Mouse (Mus musculus): ENCODE measurements around the gene Tfec.

Tfec gene

GRCm38 (mm10) chr6:16898251-16898862 is at the start of gene Tfec:
Tfec (minus strand) TSS chr6:16898441.
- no peak for DNase-seq (ENCODE audit: low read depth, low spot score)
- Histone ChIP-seq H3K36me3 (ENCODE audit: control insufficient read depth, insufficient read depth, low read length, poor library complexity, severe bottlenecking) (no peaks in the 10 kb centered on the region), H3K27me3 (ENCODE audit: control insufficient read depth, insufficient read depth, low read length, poor library complexity, severe bottlenecking) (no peaks in the 10 kb centered on the region)

DNA sequence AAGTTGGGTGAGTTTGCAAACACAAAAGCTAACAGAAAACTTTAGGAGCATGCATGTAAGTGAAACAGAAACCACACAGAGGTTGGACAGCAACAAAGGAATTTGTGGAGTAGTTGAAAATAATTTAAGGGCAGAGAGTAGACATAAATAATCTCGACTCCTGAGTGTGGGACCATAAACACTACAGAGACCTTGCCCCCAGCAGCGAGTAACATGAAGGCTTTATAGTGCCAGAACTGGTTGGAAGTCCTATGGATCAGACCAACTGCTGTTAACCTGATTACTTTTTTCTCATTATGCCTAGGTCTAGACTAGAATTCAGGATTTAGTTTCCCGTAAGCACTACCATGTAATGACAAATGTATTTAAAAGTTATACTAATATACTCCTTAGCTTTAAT is 49.6 kb upstream of the Tfec start:
- no peaks in the 10 kb centered on the region for H3K27me3 ChIP-seq (ENCODE audit: control insufficient read depth, insufficient read depth, low read length, poor library complexity, severe bottlenecking)
- no peak for DNase-seq (ENCODE audit: low read depth, low spot score)
- H3K36me3 ChIP-seq (ENCODE audit: control insufficient read depth, insufficient read depth, low read length, poor library complexity, severe bottlenecking) = no peaks in the 10 kb centered on the region

DNA sequence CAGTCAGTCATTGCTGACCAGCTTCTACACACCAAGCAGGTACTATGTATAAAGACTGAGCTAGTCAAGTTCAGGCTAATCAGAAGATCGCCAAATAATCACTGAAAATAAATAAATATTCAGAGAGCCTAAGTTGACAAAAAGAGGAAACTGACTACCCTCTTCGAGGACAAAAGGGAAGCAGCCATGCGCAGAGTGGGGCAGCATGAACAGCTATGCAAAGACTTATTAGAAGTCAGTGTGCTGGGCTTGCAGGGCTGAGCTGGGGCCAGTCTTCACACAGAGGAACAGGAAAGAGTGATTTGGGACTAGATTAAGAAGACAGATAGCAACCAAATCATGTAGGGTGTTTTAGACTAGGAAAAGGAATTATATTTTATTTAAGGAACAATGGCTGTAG is 45.3 kb upstream of the Tfec start:
- no peak for DNase-seq (ENCODE audit: low read depth, low spot score)
- H3K36me3 ChIP-seq (ENCODE audit: control insufficient read depth, insufficient read depth, low read length, poor library complexity, severe bottlenecking) = no peaks in the 10 kb centered on the region
- H3K27me3 ChIP-seq (ENCODE audit: control insufficient read depth, insufficient read depth, low read length, poor library complexity, severe bottlenecking) = no peaks in the 10 kb centered on the region

DNA sequence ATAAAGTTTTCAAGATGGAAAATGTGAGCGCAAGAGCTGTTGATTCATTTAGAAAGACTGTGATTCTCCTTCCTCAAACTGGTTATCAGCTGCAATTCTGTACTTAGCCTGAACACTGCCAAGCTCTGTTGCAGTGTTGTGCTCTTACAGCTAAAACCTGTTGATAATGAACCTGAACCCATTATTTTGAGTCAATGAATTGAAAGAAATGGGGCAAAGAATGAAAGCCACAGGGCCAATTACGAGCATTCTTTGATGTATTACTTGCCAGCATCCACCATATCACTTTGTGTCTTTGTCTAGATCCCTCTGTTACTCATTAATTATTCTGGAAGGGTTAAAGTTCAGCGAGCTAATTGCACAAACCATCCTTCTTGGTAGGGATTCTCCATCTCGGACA is 44.2 kb upstream of the Tfec start:
- Histone ChIP-seq H3K36me3 (ENCODE audit: control insufficient read depth, insufficient read depth, low read length, poor library complexity, severe bottlenecking) (no peaks in the 10 kb centered on the region), H3K27me3 (ENCODE audit: control insufficient read depth, insufficient read depth, low read length, poor library complexity, severe bottlenecking) (no peaks in the 10 kb centered on the region)
- no peak for DNase-seq (ENCODE audit: low read depth, low spot score)

- H3K27me3 ChIP-seq (ENCODE audit: control insufficient read depth, insufficient read depth, low read length, poor library complexity, severe bottlenecking) = no peaks in the 10 kb centered on the region
- H3K36me3 ChIP-seq (ENCODE audit: control insufficient read depth, insufficient read depth, low read length, poor library complexity, severe bottlenecking) = no peaks in the 10 kb centered on the region
- DNase-seq (ENCODE audit: low read depth, low spot score) = no peak
Observed at GRCm38 (mm10) chr6:16931059-16931458, 32.8 kb upstream of the Tfec start.

GRCm38 (mm10) chr6:16920111-16920656 is 21.9 kb upstream of the Tfec start:
- no peak for DNase-seq (ENCODE audit: low read depth, low spot score)
- no peaks in the 10 kb centered on the region for H3K27me3 ChIP-seq (ENCODE audit: control insufficient read depth, insufficient read depth, low read length, poor library complexity, severe bottlenecking)
- H3K36me3 ChIP-seq (ENCODE audit: control insufficient read depth, insufficient read depth, low read length, poor library complexity, severe bottlenecking) = no peaks in the 10 kb centered on the region

DNA sequence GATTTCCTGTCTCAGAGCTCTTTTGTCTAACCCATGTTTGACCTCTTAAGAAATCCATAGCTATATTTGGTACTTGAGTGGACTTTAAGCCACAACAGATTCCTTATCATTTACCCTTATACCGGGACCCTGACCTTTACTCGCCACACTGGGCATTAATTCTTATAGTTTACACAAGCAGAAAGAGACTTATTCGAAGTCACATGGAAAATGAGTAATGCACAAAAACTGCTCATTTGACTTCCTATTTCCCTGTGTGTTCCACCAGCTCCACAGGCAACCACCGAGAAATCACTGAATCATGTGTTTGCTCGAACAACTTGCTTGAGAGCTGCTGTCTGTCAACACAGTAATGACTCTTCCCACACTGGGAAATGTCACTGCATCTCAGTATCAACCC is 6.4 kb downstream of the Tfec start:
- Histone ChIP-seq H3K27me3 (ENCODE audit: control insufficient read depth, insufficient read depth, low read length, poor library complexity, severe bottlenecking) (no peaks in the 10 kb centered on the region), H3K36me3 (ENCODE audit: control insufficient read depth, insufficient read depth, low read length, poor library complexity, severe bottlenecking) (no peaks in the 10 kb centered on the region)
- no peak for DNase-seq (ENCODE audit: low read depth, low spot score)

DNA sequence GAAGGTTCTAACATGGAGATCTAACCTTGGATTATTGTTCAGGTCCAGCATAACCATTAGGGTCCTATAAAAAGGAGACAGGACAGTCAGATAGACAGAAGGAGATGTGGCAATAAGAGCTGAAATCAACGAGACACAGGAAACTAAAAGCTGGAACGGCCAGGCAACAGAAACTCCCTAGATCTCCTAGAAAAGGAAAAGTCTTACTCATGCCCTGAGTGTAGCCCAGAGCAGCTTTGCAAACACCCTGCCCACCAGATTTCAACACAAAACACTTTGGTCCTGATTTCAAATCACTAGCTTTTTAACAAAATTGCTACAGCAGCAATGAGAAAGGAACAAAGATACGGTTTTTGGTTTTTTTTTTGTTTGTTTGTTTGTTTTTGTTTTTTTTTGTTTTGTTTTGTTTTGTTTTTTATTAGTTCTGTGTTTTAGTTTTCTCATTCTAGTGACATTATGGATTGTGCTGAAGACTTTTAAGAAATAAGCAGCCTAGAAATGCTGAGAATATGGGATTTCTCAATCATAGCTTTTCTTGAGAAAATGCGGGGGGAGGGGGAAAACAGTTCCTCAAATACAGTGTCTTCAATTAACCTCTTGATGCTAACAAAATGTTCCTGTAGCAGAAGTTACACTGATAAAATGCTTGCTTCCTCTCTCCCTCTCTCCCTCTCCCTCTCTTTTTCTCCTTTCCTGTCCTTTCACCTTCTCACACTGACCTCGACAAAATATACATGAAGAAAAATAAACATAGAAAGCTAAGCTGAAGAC is 14.5 kb downstream of the Tfec start:
- Histone ChIP-seq H3K36me3 (ENCODE audit: control insufficient read depth, insufficient read depth, low read length, poor library complexity, severe bottlenecking) (no peaks in the 10 kb centered on the region), H3K27me3 (ENCODE audit: control insufficient read depth, insufficient read depth, low read length, poor library complexity, severe bottlenecking) (no peaks in the 10 kb centered on the region)
- no peak for DNase-seq (ENCODE audit: low read depth, low spot score)

GRCm38 (mm10) chr6:16874021-16874542 is 24.2 kb downstream of the Tfec start:
- H3K27me3 ChIP-seq (ENCODE audit: control insufficient read depth, insufficient read depth, low read length, poor library complexity, severe bottlenecking) = no peaks in the 10 kb centered on the region
- H3K36me3 ChIP-seq (ENCODE audit: control insufficient read depth, insufficient read depth, low read length, poor library complexity, severe bottlenecking) = no peaks in the 10 kb centered on the region
- DNase-seq (ENCODE audit: low read depth, low spot score) = no peak

GRCm38 (mm10) chr6:16870067-16870466 is 28.2 kb downstream of the Tfec start:
- Histone ChIP-seq H3K27me3 (ENCODE audit: control insufficient read depth, insufficient read depth, low read length, poor library complexity, severe bottlenecking) (no peaks in the 10 kb centered on the region), H3K36me3 (ENCODE audit: control insufficient read depth, insufficient read depth, low read length, poor library complexity, severe bottlenecking) (no peaks in the 10 kb centered on the region)
- DNase-seq (ENCODE audit: low read depth, low spot score) = no peak

GRCm38 (mm10) chr6:16868314-16868713 is 29.9 kb downstream of the Tfec start:
- H3K36me3 ChIP-seq (ENCODE audit: control insufficient read depth, insufficient read depth, low read length, poor library complexity, severe bottlenecking) = no peaks in the 10 kb centered on the region
- no peak for DNase-seq (ENCODE audit: low read depth, low spot score)
- H3K27me3 ChIP-seq (ENCODE audit: control insufficient read depth, insufficient read depth, low read length, poor library complexity, severe bottlenecking) = no peaks in the 10 kb centered on the region

DNA sequence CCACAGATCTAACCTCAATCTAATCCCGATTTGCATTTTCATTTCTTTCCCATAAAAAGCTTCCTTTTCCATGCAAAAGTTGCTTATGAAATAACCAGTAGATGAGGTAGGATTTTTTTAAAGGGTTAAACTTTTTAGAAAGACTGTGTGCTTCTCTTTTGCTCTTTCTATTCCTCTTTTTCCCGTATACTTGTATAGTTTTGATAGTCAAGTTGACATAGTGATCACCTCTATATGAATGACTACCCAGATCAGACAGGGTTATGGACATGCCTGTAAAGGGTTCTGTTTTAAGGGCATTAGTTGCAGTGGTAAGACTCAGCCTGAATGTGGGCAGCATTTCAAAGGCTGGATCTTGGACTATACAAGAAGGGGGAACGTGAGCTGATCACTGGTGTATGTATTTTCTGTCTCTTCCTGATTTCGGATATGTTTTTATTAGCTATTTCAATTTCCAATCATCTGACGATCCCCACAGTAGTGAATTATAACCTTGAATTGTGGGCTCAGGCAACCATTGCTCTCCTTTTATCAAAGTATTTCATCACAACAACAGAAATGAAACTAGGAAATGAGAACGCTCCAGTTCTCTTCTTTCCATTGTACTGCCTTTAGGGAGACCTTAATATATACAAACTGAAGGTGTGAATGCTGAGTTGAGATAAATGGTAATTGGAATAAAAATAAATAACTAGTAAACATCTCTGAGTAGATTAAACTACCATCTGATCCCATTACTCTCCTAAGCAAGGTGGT is 35.3 kb downstream of the Tfec start:
- DNase-seq (ENCODE audit: low read depth, low spot score) = no peak
- Histone ChIP-seq H3K27me3 (ENCODE audit: control insufficient read depth, insufficient read depth, low read length, poor library complexity, severe bottlenecking) (no peaks in the 10 kb centered on the region), H3K36me3 (ENCODE audit: control insufficient read depth, insufficient read depth, low read length, poor library complexity, severe bottlenecking) (no peaks in the 10 kb centered on the region)

- Histone ChIP-seq H3K36me3 (ENCODE audit: control insufficient read depth, insufficient read depth, low read length, poor library complexity, severe bottlenecking) (no peaks in the 10 kb centered on the region), H3K27me3 (ENCODE audit: control insufficient read depth, insufficient read depth, low read length, poor library complexity, severe bottlenecking) (no peaks in the 10 kb centered on the region)
- DNase-seq (ENCODE audit: low read depth, low spot score) = no peak
Observed at GRCm38 (mm10) chr6:16862050-16862449, 36.2 kb downstream of the Tfec start.

GRCm38 (mm10) chr6:16855879-16856545 is 42.2 kb downstream of the Tfec start:
- Histone ChIP-seq H3K36me3 (ENCODE audit: control insufficient read depth, insufficient read depth, low read length, poor library complexity, severe bottlenecking) (no peaks in the 10 kb centered on the region), H3K27me3 (ENCODE audit: control insufficient read depth, insufficient read depth, low read length, poor library complexity, severe bottlenecking) (no peaks in the 10 kb centered on the region)
- DNase-seq (ENCODE audit: low read depth, low spot score) = no peak

Measured in splenic B cell, adult 2 months (primary cell).